Mouse (Mus musculus): ENCODE measurements around the gene Efcab11. TPM values are rescaled to one million over a fixed set of nuclear protein-coding genes. Genes with fewer than 3 reads are reported as not detected.

Efcab11 gene
- polyA plus RNA-seq, 1 experiment from 2014 or later, result 6.4 TPM

DNA sequence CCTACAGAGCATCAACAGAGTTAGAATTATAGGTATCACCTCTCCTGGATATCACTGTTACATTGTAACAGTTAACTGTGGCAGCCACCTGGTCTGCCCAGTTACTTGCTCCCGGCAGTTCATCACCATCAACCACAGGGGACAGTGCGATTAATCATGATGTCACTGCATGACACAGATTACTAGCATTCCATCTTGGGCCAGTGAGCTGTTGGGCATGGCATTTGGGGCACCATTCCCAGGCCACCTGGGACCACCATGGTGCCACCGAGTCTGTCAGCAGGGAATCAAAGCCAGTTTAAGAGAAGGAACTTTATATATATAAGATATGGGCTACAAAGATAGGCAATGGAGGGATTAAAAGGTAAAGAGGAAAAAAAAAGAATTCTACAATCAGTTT, 134.8 kb downstream of the Efcab11 start:
- Histone ChIP-seq H3K9ac (no peak overlapping the region), H3K4me1 (replicated peaks; ENCODE audit: control insufficient read depth, insufficient read depth, low read length) (no peaks in the 10 kb centered on the region), H3K27ac (no peak overlapping the region), H3K27me3 (ENCODE audit: control insufficient read depth, insufficient read depth, low read length) (no peaks in the 10 kb centered on the region), H3K36me3 (replicated peaks; ENCODE audit: control insufficient read depth, insufficient read depth) (no peaks in the 10 kb centered on the region), H3K9me3 (ENCODE audit: control insufficient read depth, low read length) (no peaks in the 10 kb centered on the region), H3K4me2 (replicated peaks) (no peak overlapping the region), H3K4me3 (replicated peaks; ENCODE audit: low read length) (no peak overlapping the region)
- no peak for ATAC-seq (ENCODE audit: low FRiP score)
- DNase-seq (ENCODE audit: low spot score), result no peak
- 70% methylated on average over 3 of the region's 3 CpGs for WGBS

- H3K36me3 ChIP-seq (replicated peaks; ENCODE audit: control insufficient read depth, insufficient read depth), result no peaks in the 10 kb centered on the region
- no peak overlapping the region for H3K4me2 ChIP-seq (replicated peaks)
- H3K9ac ChIP-seq, result no peak overlapping the region
- no peak for DNase-seq (ENCODE audit: low spot score)
- 85% methylated on average over 8 of the region's 8 CpGs for WGBS
- no peak overlapping the region for H3K27ac ChIP-seq
- no peaks in the 10 kb centered on the region for H3K27me3 ChIP-seq (ENCODE audit: control insufficient read depth, insufficient read depth, low read length)
- no peak for ATAC-seq (ENCODE audit: low FRiP score)
- no peak overlapping the region for H3K4me3 ChIP-seq (replicated peaks; ENCODE audit: low read length)
- no peaks in the 10 kb centered on the region for H3K9me3 ChIP-seq (ENCODE audit: control insufficient read depth, low read length)
- H3K4me1 ChIP-seq (replicated peaks; ENCODE audit: control insufficient read depth, insufficient read depth, low read length), result no peaks in the 10 kb centered on the region
These were observed 142.6 kb downstream of the Efcab11 start for GRCm38 (mm10) chr12:99741631-99742030.

DNA sequence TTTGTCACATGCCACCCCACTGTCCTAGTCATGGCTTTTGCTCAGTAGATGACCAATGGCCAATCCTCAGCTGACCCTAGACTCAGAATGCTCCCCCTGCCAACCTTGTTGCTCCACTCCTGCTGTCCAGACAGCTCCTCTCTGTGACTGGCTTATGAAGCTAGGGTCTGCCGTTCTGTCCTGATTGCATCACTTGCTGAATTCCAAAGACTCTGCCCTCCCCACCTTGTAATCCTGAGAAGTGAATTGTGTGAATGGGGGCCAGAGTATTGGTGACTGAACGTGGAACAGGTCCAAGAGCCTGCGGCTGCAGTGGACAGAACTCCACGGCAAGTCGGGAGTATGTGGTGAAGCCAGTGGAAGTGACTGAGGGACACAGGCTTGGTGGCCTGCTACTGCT, 145.0 kb downstream of the Efcab11 start:
- DNase-seq (ENCODE audit: low spot score) (no peak), ATAC-seq (ENCODE audit: low FRiP score) (no peak)
- WGBS, result 50% methylated on average over 5 of the region's 5 CpGs
- Histone ChIP-seq H3K36me3 (replicated peaks; ENCODE audit: control insufficient read depth, insufficient read depth) (no peaks in the 10 kb centered on the region), H3K4me1 (replicated peaks; ENCODE audit: control insufficient read depth, insufficient read depth, low read length) (no peaks in the 10 kb centered on the region), H3K27me3 (ENCODE audit: control insufficient read depth, insufficient read depth, low read length) (no peaks in the 10 kb centered on the region), H3K27ac (no peak overlapping the region), H3K4me3 (replicated peaks; ENCODE audit: low read length) (no peak overlapping the region), H3K9ac (no peak overlapping the region), H3K9me3 (ENCODE audit: control insufficient read depth, low read length) (no peaks in the 10 kb centered on the region), H3K4me2 (replicated peaks) (no peak overlapping the region)

- 88% methylated on average over 6 of the region's 6 CpGs for WGBS
These were observed 146.0 kb downstream of the Efcab11 start for GRCm38 (mm10) chr12:99738256-99738655.

GRCm38 (mm10) chr12:99736971-99737370, 147.3 kb downstream of the Efcab11 start:
- 33% methylated on average over 3 of the region's 3 CpGs for WGBS
- DNase-seq (ENCODE audit: low spot score) (no peak), ATAC-seq (ENCODE audit: low FRiP score) (no peak)
- no peak overlapping the region for H3K4me3 ChIP-seq (replicated peaks; ENCODE audit: low read length)
- H3K27me3 ChIP-seq (ENCODE audit: control insufficient read depth, insufficient read depth, low read length), result no peaks in the 10 kb centered on the region
- H3K4me2 ChIP-seq (replicated peaks), result no peak overlapping the region
- H3K4me1 ChIP-seq (replicated peaks; ENCODE audit: control insufficient read depth, insufficient read depth, low read length), result no peaks in the 10 kb centered on the region
- H3K36me3 ChIP-seq (replicated peaks; ENCODE audit: control insufficient read depth, insufficient read depth), result no peaks in the 10 kb centered on the region
- no peak overlapping the region; the same call in 1 of the 2 replicates for H3K27ac ChIP-seq
- no peaks in the 10 kb centered on the region for H3K9me3 ChIP-seq (ENCODE audit: control insufficient read depth, low read length)
- no peak overlapping the region for H3K9ac ChIP-seq

More at GRCm38 (mm10) chr12:99738256-99738655, 146.0 kb downstream of the Efcab11 start:
- Histone ChIP-seq H3K36me3 (replicated peaks; ENCODE audit: control insufficient read depth, insufficient read depth) (no peaks in the 10 kb centered on the region), H3K27me3 (ENCODE audit: control insufficient read depth, insufficient read depth, low read length) (no peaks in the 10 kb centered on the region), H3K9ac (no peak overlapping the region), H3K4me1 (replicated peaks; ENCODE audit: control insufficient read depth, insufficient read depth, low read length) (no peaks in the 10 kb centered on the region), H3K4me2 (replicated peaks) (no peak overlapping the region), H3K4me3 (replicated peaks; ENCODE audit: low read length) (no peak overlapping the region), H3K9me3 (ENCODE audit: control insufficient read depth, low read length) (no peaks in the 10 kb centered on the region), H3K27ac (no peak overlapping the region)
- ATAC-seq (ENCODE audit: low FRiP score), result no peak
- no peak for DNase-seq (ENCODE audit: low spot score)

DNA sequence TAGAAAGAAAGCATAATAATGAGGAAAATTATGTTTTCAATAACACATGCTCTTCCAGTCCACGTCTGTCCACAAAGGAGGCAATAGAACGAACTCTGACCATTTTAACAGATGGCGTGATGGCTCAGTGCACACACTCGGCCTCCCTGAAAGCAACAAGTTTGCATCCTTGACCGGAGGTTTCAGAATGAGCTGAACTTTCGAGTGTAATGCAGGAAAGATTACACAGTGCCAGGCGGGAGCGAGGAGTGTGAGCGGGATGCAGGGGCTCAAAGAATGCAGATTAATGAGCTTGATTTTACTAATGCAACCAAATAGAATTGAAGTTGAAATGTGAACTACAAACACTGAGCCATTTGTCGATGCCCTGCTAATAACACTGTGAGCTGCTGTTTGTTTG, 149.1 kb downstream of the Efcab11 start:
- Histone ChIP-seq H3K4me3 (replicated peaks; ENCODE audit: low read length) (no peak overlapping the region), H3K27ac (no peak overlapping the region), H3K4me1 (replicated peaks; ENCODE audit: control insufficient read depth, insufficient read depth, low read length) (no peaks in the 10 kb centered on the region), H3K9me3 (ENCODE audit: control insufficient read depth, low read length) (no peaks in the 10 kb centered on the region), H3K27me3 (ENCODE audit: control insufficient read depth, insufficient read depth, low read length) (no peaks in the 10 kb centered on the region), H3K4me2 (replicated peaks) (no peak overlapping the region), H3K9ac (no peak overlapping the region), H3K36me3 (replicated peaks; ENCODE audit: control insufficient read depth, insufficient read depth) (no peaks in the 10 kb centered on the region)
- no peak for DNase-seq (ENCODE audit: low spot score)
- 29% methylated on average over 10 of the region's 10 CpGs for WGBS
- ATAC-seq (ENCODE audit: low FRiP score), result no peak

- WGBS, result over 99% methylated on average over 12 of the region's 12 CpGs
- Histone ChIP-seq H3K4me3 (replicated peaks; ENCODE audit: low read length) (no peak overlapping the region), H3K4me2 (replicated peaks) (no peak overlapping the region), H3K27ac (no peak overlapping the region), H3K9ac (no peak overlapping the region), H3K27me3 (ENCODE audit: control insufficient read depth, insufficient read depth, low read length) (no peaks in the 10 kb centered on the region), H3K4me1 (replicated peaks; ENCODE audit: control insufficient read depth, insufficient read depth, low read length) (0 out of 2 replicates have a peak, but pooled peaks cover 4% of the 10 kb centered on the region), H3K9me3 (ENCODE audit: control insufficient read depth, low read length) (no peaks in the 10 kb centered on the region), H3K36me3 (replicated peaks; ENCODE audit: control insufficient read depth, insufficient read depth) (no peaks in the 10 kb centered on the region)
- ATAC-seq (ENCODE audit: low FRiP score), result no peak
- DNase-seq (ENCODE audit: low spot score), result no peak
These were observed 160.0 kb downstream of the Efcab11 start for GRCm38 (mm10) chr12:99724206-99724605.

GRCm38 (mm10) chr12:99723791-99724190, 160.4 kb downstream of the Efcab11 start:
- 83% methylated on average over 8 of the region's 8 CpGs for WGBS
- DNase-seq (ENCODE audit: low spot score) (no peak), ATAC-seq (ENCODE audit: low FRiP score) (no peak)
- no peaks in the 10 kb centered on the region for H3K9me3 ChIP-seq (ENCODE audit: control insufficient read depth, low read length)
- H3K4me1 ChIP-seq (replicated peaks; ENCODE audit: control insufficient read depth, insufficient read depth, low read length), result 0 out of 2 replicates have a peak, but pooled peaks cover 4% of the 10 kb centered on the region
- H3K36me3 ChIP-seq (replicated peaks; ENCODE audit: control insufficient read depth, insufficient read depth), result no peaks in the 10 kb centered on the region
- H3K4me2 ChIP-seq (replicated peaks), result no peak overlapping the region
- H3K27ac ChIP-seq, result no peak overlapping the region
- H3K27me3 ChIP-seq (ENCODE audit: control insufficient read depth, insufficient read depth, low read length), result no peaks in the 10 kb centered on the region
- no peak overlapping the region for H3K4me3 ChIP-seq (replicated peaks; ENCODE audit: low read length)
- H3K9ac ChIP-seq, result no peak overlapping the region

DNA sequence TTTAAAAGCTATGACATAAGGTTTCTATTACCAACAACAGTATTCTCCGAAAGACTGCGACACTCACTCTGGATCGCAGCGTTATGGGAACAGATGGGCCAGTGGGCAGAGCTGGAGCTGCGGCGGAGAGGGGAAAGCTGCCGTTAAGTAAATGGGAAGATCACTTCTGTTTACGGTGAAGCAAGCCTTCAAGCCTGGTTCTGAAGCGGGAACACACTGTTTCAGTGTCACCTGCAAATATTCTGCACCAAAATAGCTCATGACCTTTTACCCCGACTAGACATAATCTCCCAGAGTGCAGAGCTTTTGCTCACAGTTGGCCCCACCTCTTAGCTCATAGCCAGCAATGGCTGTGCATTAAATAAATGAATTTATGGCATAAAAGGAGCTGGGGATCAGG, 162.9 kb downstream of the Efcab11 start:
- Histone ChIP-seq H3K4me1 (replicated peaks; ENCODE audit: control insufficient read depth, insufficient read depth, low read length) (0 out of 2 replicates have a peak, but pooled peaks cover 4% of the 10 kb centered on the region), H3K36me3 (replicated peaks; ENCODE audit: control insufficient read depth, insufficient read depth) (no peaks in the 10 kb centered on the region), H3K27me3 (ENCODE audit: control insufficient read depth, insufficient read depth, low read length) (no peaks in the 10 kb centered on the region), H3K9me3 (ENCODE audit: control insufficient read depth, low read length) (no peaks in the 10 kb centered on the region), H3K4me3 (replicated peaks; ENCODE audit: low read length) (no peak overlapping the region), H3K4me2 (replicated peaks) (no peak overlapping the region), H3K9ac (no peak overlapping the region), H3K27ac (no peak overlapping the region)
- WGBS, result 80% methylated on average over 10 of the region's 10 CpGs
- no peak for DNase-seq (ENCODE audit: low spot score)
- no peak for ATAC-seq (ENCODE audit: low FRiP score)

DNA sequence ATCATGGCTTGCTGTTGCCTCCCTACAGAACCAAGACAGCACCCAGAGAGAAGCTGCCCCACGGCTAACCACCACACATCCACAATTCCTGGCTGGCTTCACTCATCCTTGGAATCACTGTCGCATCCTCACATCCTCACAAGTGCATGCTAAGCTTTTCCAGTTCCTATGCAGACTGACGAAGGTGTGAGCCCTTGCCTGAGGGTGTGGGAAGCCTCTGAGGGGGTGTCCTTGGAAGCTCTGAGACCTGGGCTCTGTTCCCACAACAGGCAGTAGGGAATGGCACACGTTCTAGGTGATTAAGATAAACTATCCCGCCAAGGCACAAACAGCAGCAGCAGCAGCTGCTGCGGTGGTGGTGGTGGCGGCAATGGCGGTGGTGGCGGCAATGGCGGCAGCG, 164.5 kb downstream of the Efcab11 start:
- Histone ChIP-seq H3K27ac (no peak overlapping the region), H3K9ac (no peak overlapping the region), H3K4me3 (replicated peaks; ENCODE audit: low read length) (no peak overlapping the region), H3K4me1 (replicated peaks; ENCODE audit: control insufficient read depth, insufficient read depth, low read length) (0 out of 2 replicates have a peak, but pooled peaks cover 8% of the 10 kb centered on the region), H3K4me2 (replicated peaks) (no peak overlapping the region), H3K9me3 (ENCODE audit: control insufficient read depth, low read length) (no peaks in the 10 kb centered on the region), H3K36me3 (replicated peaks; ENCODE audit: control insufficient read depth, insufficient read depth) (no peaks in the 10 kb centered on the region), H3K27me3 (ENCODE audit: control insufficient read depth, insufficient read depth, low read length) (no peaks in the 10 kb centered on the region)
- ATAC-seq (ENCODE audit: low FRiP score), result no peak
- WGBS, result 93% methylated on average over 11 of the region's 11 CpGs
- DNase-seq (ENCODE audit: low spot score), result no peak
